Mouse (Mus musculus): ENCODE measurements around the gene Hoxb4.

Gene Hoxb4

GRCm38 (mm10) chr11:96333241-96334001 is 15.4 kb downstream of the Hoxb4 start:
- no peak for DNase-seq (ENCODE audit: low spot score in 2 of 2)

GRCm38 (mm10) chr11:96334002-96334364 is 15.9 kb downstream of the Hoxb4 start:
- no peak for DNase-seq (ENCODE audit: low spot score in 2 of 2)

GRCm38 (mm10) chr11:96334998-96335397 is 16.9 kb downstream of the Hoxb4 start:
- no peak for DNase-seq (ENCODE audit: low spot score in 2 of 2)

- no peak for DNase-seq (ENCODE audit: low spot score in 2 of 2)
Measured at GRCm38 (mm10) chr11:96336597-96336996, 18.5 kb downstream of the Hoxb4 start.

GRCm38 (mm10) chr11:96337026-96337425 is 19.0 kb downstream of the Hoxb4 start:
- DNase-seq (ENCODE audit: low spot score in 2 of 2): no peak

- no peak for DNase-seq (ENCODE audit: low spot score in 2 of 2)
Measured at GRCm38 (mm10) chr11:96338957-96339855, 21.1 kb downstream of the Hoxb4 start.

- DNase-seq (ENCODE audit: low spot score in 2 of 2): no peak
Measured at GRCm38 (mm10) chr11:96340698-96341365, 22.8 kb downstream of the Hoxb4 start.

GRCm38 (mm10) chr11:96341701-96342575 is 23.9 kb downstream of the Hoxb4 start:
- DNase-seq (ENCODE audit: low spot score in 2 of 2): no peak

GRCm38 (mm10) chr11:96342576-96342930 is 24.5 kb downstream of the Hoxb4 start:
- no peak for DNase-seq (ENCODE audit: low spot score in 2 of 2)

- no peak for DNase-seq (ENCODE audit: low spot score in 2 of 2)
Measured at GRCm38 (mm10) chr11:96343206-96343745, 25.2 kb downstream of the Hoxb4 start.

- DNase-seq (ENCODE audit: low spot score in 2 of 2): no peak
Measured at GRCm38 (mm10) chr11:96344061-96344877, 26.2 kb downstream of the Hoxb4 start.

GRCm38 (mm10) chr11:96344878-96345159 is 26.8 kb downstream of the Hoxb4 start:
- no peak for DNase-seq (ENCODE audit: low spot score in 2 of 2)

- no peak for DNase-seq (ENCODE audit: low spot score in 2 of 2)
Measured at GRCm38 (mm10) chr11:96345220-96345892, 27.3 kb downstream of the Hoxb4 start.

- no peak for DNase-seq (ENCODE audit: low spot score in 2 of 2)
Measured at GRCm38 (mm10) chr11:96345893-96346806, 28.1 kb downstream of the Hoxb4 start.

- DNase-seq (ENCODE audit: low spot score in 2 of 2): no peak
Measured at GRCm38 (mm10) chr11:96346916-96347520, 29.0 kb downstream of the Hoxb4 start.

- no peak for DNase-seq (ENCODE audit: low spot score in 2 of 2)
Measured at GRCm38 (mm10) chr11:96347717-96348116, 29.6 kb downstream of the Hoxb4 start.

GRCm38 (mm10) chr11:96348141-96348928 is 30.3 kb downstream of the Hoxb4 start:
- DNase-seq (ENCODE audit: low spot score in 2 of 2): no peak

GRCm38 (mm10) chr11:96348988-96349387 is 30.9 kb downstream of the Hoxb4 start:
- DNase-seq (ENCODE audit: low spot score in 2 of 2): no peak

Data from frontal cortex, postnatal 36 days (tissue).